Mouse (Mus musculus) heart, postnatal 10 days (tissue): ENCODE data around the gene Phkg2. TPM values are rescaled to one million over a fixed set of nuclear protein-coding genes. Genes with fewer than 3 reads are reported as not detected.

Source experiments
- total RNA-seq, 2 experiments: library from RNA; stranded (reverse); gene quantifications; 2 replicates each; pipeline ENCODE4 v1.2.3; 2021

The Phkg2 gene
- total RNA-seq, 2 experiments from 2014 or later, result 21.0 to 21.1 TPM

Other genes starting within 250 kb of the Phkg2 start
- gene Zfp768, start 227.8 kb upstream of the Phkg2 start, total RNA-seq, result 10 to 100 TPM; 40.4 to 43.0 TPM
- gene Zfp747, start 197.3 kb upstream of the Phkg2 start, total RNA-seq, result 1 to 10 TPM; 5.5 to 5.6 TPM
- gene 9130019O22Rik, start 186.2 kb upstream of the Phkg2 start, total RNA-seq, result 1 to 10 TPM; 2.9 to 3.2 TPM
- 1 to 10 TPM; 4.7 to 5.7 TPM for gene E430018J23Rik, start 179.7 kb upstream of the Phkg2 start, total RNA-seq
- 1 to 10 TPM; 4.7 TPM for gene Zfp764, start 166.5 kb upstream of the Phkg2 start, total RNA-seq
- gene Zfp688, start 151.3 kb upstream of the Phkg2 start, total RNA-seq, result 1 to 10 TPM; 3.8 to 6.2 TPM
- gene Zfp689, start 124.2 kb upstream of the Phkg2 start, total RNA-seq, result 1 to 10 TPM; 2.7 to 3.0 TPM
- 10 to 100 TPM; 27.1 to 27.4 TPM for gene Prr14, start 113.7 kb upstream of the Phkg2 start, total RNA-seq
- 10 to 100 TPM; 41.6 to 42.1 TPM for gene Fbrs, start 94.1 kb upstream of the Phkg2 start, total RNA-seq
- 10 to 100 TPM; 67.8 to 74.8 TPM for gene Srcap, start 61.4 kb upstream of the Phkg2 start, total RNA-seq
- 10 to 100 TPM; 14.1 to 14.3 TPM for gene Gm42715, start 53.8 kb upstream of the Phkg2 start, total RNA-seq
- not detected for gene Tmem265, start 11.9 kb upstream of the Phkg2 start, total RNA-seq
- 1 to 10 TPM; 7.3 to 8.7 TPM for gene Ccdc189, start 15.3 kb downstream of the Phkg2 start, total RNA-seq
- gene Rnf40, start 15.4 kb downstream of the Phkg2 start, total RNA-seq, result 10 to 100 TPM; 54.3 to 57.0 TPM
- 10 to 100 TPM; 32.4 to 35.1 TPM for gene Zfp629, start 42.5 kb downstream of the Phkg2 start, total RNA-seq
- gene Bcl7c, start 135.6 kb downstream of the Phkg2 start, total RNA-seq, result 10 to 100 TPM; 60.5 to 62.9 TPM
- gene Ctf1, start 139.4 kb downstream of the Phkg2 start, total RNA-seq, result 1 to 10 TPM; 4.6 to 7.5 TPM
- gene Ctf2, start 158.8 kb downstream of the Phkg2 start, total RNA-seq, result not detected
- 1 to 10 TPM; 5.6 to 6.2 TPM for gene Fbxl19, start 171.2 kb downstream of the Phkg2 start, total RNA-seq
- gene Orai3, start 196.5 kb downstream of the Phkg2 start, total RNA-seq, result 10 to 100 TPM; 18.0 to 20.9 TPM
- gene Setd1a, start 203.3 kb downstream of the Phkg2 start, total RNA-seq, result 10 to 100 TPM; 26.1 to 29.9 TPM
- 1 to 10 TPM; 2.7 to 3.1 TPM for gene Gm49388, start 212.3 kb downstream of the Phkg2 start, total RNA-seq
- 10 to 100 TPM; 15.9 to 16.1 TPM for gene Hsd3b7, start 227.3 kb downstream of the Phkg2 start, total RNA-seq